Mouse (Mus musculus) MEL (cell line): ENCODE measurements around the gene Zfp36l1.

Experiments
- CTCF ChIP-seq, 3 experiments: IDR thresholded peaks in 2 of 3; conservative IDR thresholded peaks in 1 of 3; 2 replicates each; pipeline ENCODE4 v1.5.1; 2011 to 2012; ENCODE audit warnings: low read length in 3 of 3, low read depth in 2 of 3, mild to moderate bottlenecking in 2 of 3, improper control_type of control experiment in 1 of 3, inconsistent platforms in 1 of 3, mixed read lengths in 1 of 3, moderate library complexity in 1 of 3; ENCODE audit not compliant: control insufficient read depth in 1 of 3, insufficient read depth in 1 of 3, poor library complexity in 1 of 3, severe bottlenecking in 1 of 3
- EP300 ChIP-seq, 2 experiments: IDR thresholded peaks; 2 replicates each; pipeline ENCODE4 v1.6.1; 2011; ENCODE audit warnings: improper control_type of control experiment in 2 of 2, low read length in 2 of 2, low read depth in 1 of 2, mild to moderate bottlenecking in 1 of 2
- HCFC1 ChIP-seq: IDR thresholded peaks from 2 replicates; pipeline ENCODE4 v1.6.1; 2012; ENCODE audit warnings: low read depth, mild to moderate bottlenecking, inconsistent platforms, low read length, improper control_type of control experiment, moderate library complexity
- RAD21 ChIP-seq: IDR thresholded peaks from 2 replicates; pipeline ENCODE4 v1.6.1; 2011; ENCODE audit warnings: mild to moderate bottlenecking, low read depth, low read length, improper control_type of control experiment

DNA sequence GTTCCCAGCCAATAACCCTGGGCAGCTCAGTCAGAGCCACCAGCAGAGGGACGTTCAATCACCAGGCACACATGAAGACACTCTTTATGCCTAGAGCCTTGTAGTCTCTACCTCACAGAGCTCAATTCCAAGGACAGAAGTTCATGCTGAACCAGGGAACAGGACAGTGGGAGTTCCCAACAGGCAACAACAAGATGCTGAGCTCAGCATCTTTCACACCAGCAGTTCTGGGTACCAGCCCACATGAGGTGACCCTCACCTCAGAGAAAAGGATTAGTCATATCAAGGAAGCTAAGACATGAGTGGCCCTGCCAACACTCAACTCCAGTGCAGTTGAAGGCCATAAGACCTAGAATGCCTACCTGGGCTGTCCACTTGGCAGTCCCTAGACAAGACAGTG, 24.9 kb upstream of the Zfp36l1 start:
- TF ChIP-seq CTCF (IDR thresholded peaks at IDR 0.05 in 2 of 3, conservative IDR thresholded peaks at IDR 0.05 in 1 of 3; ENCODE audit: control insufficient read depth in 1 of 3, insufficient read depth in 1 of 3, low read depth in 2 of 3, low read length in 3 of 3, poor library complexity in 1 of 3, severe bottlenecking in 1 of 3), result no peak
- TF ChIP-seq EP300 (IDR thresholded peaks at IDR 0.05; ENCODE audit: low read depth in 1 of 2, low read length in 2 of 2), result no peak
- TF ChIP-seq HCFC1, result no peak
- no peak for TF ChIP-seq RAD21
